Mouse (Mus musculus): ENCODE measurements around the gene Clpx.

DNA sequence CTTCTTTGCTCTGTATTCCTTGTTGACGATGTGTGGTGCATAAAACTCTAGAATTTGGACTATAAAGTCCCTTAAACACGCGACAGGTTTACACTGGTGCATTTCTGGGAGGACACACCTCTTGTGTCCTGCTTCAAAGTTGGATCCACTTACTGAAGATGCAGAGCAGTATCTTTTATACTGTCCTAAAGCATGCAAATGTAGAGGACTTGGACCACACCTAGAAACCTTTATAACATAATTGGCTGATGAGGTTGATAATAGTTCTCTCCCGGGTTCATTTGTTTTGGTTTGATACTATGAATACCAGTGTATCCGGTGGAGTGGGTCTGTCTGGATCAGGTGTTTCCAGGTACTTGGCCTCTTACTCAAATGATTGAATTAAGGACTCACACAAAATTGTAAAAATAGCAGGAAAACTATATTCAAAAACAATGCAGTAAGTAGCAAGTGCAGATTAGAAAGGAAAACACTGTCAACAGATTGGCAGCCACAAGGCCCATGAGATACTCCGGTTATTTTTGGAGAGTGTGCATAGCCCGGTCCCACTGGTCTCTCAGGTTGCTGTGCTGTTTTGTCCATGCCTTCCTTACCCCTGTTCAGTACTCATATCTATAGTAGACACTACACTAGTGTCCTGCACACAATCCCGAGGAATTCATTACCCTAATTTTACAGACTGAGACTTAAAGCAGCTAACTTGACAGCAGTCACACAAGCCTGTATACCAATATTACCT lies 53.2 kb downstream of the Clpx start:
- TF ChIP-seq CTCF (IDR thresholded peaks at IDR 0.05; ENCODE audit: low read depth) (no peak), EP300 (optimal IDR thresholded peaks at IDR 0.05) (no peak)

Data from stomach, postnatal 0 days (tissue).